Mouse (Mus musculus): ENCODE measurements around the gene Akr1b3. TPM values are rescaled to one million over a fixed set of nuclear protein-coding genes. Genes with fewer than 3 reads are reported as not detected.
A peak's percentile ranks its signal among the peaks of the same experiment; 100 is the strongest.

The Akr1b3 gene
- polyA plus RNA-seq, 1 experiment from 2014 or later = 199 TPM

DNA sequence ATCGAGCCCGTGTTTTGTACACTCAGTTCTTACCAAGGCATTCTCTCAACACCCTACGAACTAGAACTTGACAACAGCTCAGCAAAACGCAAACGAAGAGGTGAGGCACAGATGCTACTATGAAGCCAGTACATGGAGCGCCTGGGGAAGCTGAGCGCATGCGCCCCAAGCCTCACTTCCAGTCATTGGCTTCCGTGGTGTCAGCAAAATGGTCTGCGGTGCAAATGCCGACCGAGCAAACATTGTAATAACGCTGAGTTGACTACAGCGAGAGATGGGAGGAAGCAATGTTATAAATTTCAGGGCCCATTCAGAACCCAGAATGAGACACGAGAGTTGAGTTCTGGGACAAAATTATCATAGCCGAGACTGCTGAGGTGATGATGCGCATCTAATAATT is 27.2 kb downstream of the Akr1b3 start:
- peaks cover 14% of the 10 kb centered on the region for H3K4me1 ChIP-seq
- no peak overlapping the region for H3K27ac ChIP-seq
- H3K36me3 ChIP-seq = no peaks in the 10 kb centered on the region
- H3K9me3 ChIP-seq = no peaks in the 10 kb centered on the region
- no peak overlapping the region for H3K4me2 ChIP-seq (replicated peaks)
- whole genome bisulfite sequencing = 92% methylated on average over 17 of the region's 17 CpGs
- H3K9ac ChIP-seq = no peak overlapping the region
- no peak overlapping the region for H3K4me3 ChIP-seq
- no peaks in the 10 kb centered on the region for H3K27me3 ChIP-seq
- no peak for ATAC-seq (ENCODE audit: low FRiP score, low read depth)

DNA sequence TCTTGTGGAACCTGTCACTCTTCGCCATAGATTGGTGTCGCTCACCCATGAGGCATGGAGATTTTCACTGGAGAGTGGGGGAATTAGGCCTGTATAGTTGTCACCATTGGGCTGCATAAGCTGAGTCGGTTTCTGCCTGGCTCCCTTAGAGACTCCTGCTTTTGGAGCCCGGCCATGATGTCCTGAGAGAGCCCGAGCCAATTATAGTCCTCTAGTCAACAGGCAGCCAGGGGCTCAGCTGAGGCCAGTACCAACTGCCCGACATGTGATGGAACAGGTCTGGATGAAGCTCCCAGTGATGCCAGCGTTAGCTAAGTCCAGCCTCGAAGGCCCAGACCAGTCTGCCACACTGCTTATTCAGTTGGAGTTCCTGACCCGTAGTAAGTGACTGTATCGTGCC is 29.2 kb downstream of the Akr1b3 start:
- no peak overlapping the region for H3K27ac ChIP-seq
- no peaks in the 10 kb centered on the region for H3K36me3 ChIP-seq
- no peaks in the 10 kb centered on the region for H3K27me3 ChIP-seq
- 89% methylated on average over 10 of the region's 10 CpGs for WGBS
- H3K4me1 ChIP-seq = peaks cover 14% of the 10 kb centered on the region
- ATAC-seq (ENCODE audit: low FRiP score, low read depth) = no peak
- no peak overlapping the region for H3K4me2 ChIP-seq (replicated peaks)
- no peak overlapping the region for H3K9ac ChIP-seq
- H3K9me3 ChIP-seq = no peaks in the 10 kb centered on the region
- no peak overlapping the region for H3K4me3 ChIP-seq

DNA sequence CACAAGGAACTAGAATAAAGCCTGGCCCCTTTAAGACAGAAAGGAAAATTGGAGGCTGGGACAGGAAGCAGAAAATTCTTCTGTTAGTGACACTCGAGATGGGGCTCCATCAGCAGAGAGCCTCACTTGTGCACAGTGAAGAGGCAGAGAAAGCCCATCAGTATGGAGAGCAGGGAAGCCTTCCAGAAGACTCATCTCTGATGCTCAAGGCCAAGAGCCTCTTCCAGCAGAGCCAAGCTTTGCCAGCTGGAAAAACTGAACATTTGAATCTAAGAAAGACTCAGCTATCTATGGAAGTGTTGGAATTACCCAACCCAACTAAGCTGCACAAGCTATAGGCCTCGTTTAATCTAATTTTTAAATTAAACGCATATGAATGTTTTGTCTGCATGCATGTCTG is 30.4 kb downstream of the Akr1b3 start:
- 66% methylated on average over 3 of the region's 3 CpGs for WGBS
- Histone ChIP-seq H3K9ac (no peak overlapping the region), H3K36me3 (no peaks in the 10 kb centered on the region), H3K27ac (no peak overlapping the region), H3K4me1 (peaks cover 5% of the 10 kb centered on the region), H3K9me3 (no peaks in the 10 kb centered on the region), H3K27me3 (no peaks in the 10 kb centered on the region), H3K4me3 (no peak overlapping the region), H3K4me2 (replicated peaks) (no peak overlapping the region)
- ATAC-seq (ENCODE audit: low FRiP score, low read depth) = no peak

GRCm38 (mm10) chr6:34278385-34278784 is 38.9 kb downstream of the Akr1b3 start:
- H3K4me1 ChIP-seq = no peaks in the 10 kb centered on the region
- no peak overlapping the region for H3K9ac ChIP-seq
- no peaks in the 10 kb centered on the region for H3K9me3 ChIP-seq
- peaks cover 9% of the 10 kb centered on the region; the same call in 1 of the 2 replicates for H3K27me3 ChIP-seq
- no peak overlapping the region for H3K4me2 ChIP-seq (replicated peaks)
- H3K4me3 ChIP-seq = no peak overlapping the region
- ATAC-seq (ENCODE audit: low FRiP score, low read depth) = no peak
- no peaks in the 10 kb centered on the region for H3K36me3 ChIP-seq
- H3K27ac ChIP-seq = no peak overlapping the region
- 81% methylated on average over 5 of the region's 5 CpGs for WGBS

DNA sequence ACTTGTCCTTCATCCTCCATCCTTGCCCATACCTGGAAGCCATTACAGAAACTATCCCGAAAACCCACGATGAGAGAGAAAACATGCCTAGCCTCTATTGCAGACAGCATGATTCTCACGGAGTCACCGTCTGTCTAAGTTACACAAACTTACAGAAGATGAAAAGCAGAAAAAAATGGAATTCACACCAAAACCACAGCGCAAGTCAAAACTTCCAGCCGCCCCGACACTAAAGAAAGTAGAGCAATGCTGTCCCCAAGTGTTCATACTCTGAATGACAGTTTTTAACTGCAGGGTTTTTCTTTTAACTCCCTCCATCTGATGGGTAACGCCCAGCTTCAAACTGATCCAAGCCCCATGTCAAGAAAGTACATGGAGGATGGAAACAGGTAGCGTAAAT is 39.6 kb downstream of the Akr1b3 start:
- no peak for ATAC-seq (ENCODE audit: low FRiP score, low read depth)
- Histone ChIP-seq H3K4me1 (no peaks in the 10 kb centered on the region), H3K27ac (no peak overlapping the region), H3K36me3 (no peaks in the 10 kb centered on the region), H3K9me3 (no peaks in the 10 kb centered on the region), H3K9ac (no peak overlapping the region), H3K27me3 (peaks cover 9% of the 10 kb centered on the region; the same call in 1 of the 2 replicates), H3K4me2 (replicated peaks) (0 out of 2 replicates have a peak overlapping the region, but pooled peaks have one; percentile 17), H3K4me3 (no peak overlapping the region)
- WGBS = 22% methylated on average over 9 of the region's 9 CpGs

DNA sequence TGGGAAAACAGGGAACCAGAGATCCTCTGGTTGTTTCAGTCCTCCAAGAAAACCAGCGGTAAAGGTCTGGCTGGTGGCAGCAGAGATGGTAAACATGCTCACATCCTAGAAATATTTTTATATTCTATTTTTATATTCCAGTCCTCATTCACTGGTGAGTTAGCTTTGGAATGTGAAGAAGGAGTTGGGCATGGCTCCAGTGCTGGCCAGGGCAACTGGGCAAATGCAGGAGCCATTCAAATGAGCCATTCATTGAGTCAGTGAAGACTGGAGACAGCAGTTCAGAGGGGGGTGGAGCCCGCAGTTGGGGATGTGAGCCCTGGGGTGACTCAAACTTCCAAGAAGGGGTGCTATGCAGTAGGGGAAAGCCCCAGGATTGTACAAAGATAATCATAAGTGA is 42.9 kb downstream of the Akr1b3 start:
- Histone ChIP-seq H3K4me3 (no peak overlapping the region), H3K4me1 (no peaks in the 10 kb centered on the region), H3K36me3 (no peaks in the 10 kb centered on the region), H3K9me3 (no peaks in the 10 kb centered on the region), H3K27me3 (peaks cover 10% of the 10 kb centered on the region; the same call in 1 of the 2 replicates), H3K4me2 (replicated peaks) (no peak overlapping the region), H3K9ac (no peak overlapping the region), H3K27ac (no peak overlapping the region)
- WGBS = 88% methylated on average over 2 of the region's 2 CpGs
- ATAC-seq (ENCODE audit: low FRiP score, low read depth) = no peak

DNA sequence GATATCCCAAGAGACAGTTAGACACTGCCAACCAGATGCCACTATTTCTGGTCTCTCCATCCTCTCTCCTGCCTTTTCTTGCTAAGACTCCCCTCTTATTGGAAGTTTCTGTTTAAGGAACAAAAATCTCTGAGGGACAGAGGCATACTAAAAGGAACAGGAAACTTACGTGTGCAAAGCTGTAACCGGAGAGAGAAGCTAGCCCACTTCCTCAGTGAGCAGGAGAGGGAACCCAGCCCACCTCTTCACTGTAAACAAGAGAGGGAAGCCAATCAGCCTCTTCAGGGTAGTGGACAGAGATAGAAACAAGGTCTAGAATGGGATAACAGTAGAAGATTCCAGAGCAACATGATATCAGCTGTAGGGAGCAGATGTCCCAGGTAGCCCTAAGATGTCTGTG is 44.2 kb downstream of the Akr1b3 start:
- no peak for ATAC-seq (ENCODE audit: low FRiP score, low read depth)

GRCm38 (mm10) chr6:34272462-34272861 is 44.8 kb downstream of the Akr1b3 start:
- Histone ChIP-seq H3K4me3 (no peak overlapping the region), H3K4me1 (no peaks in the 10 kb centered on the region), H3K36me3 (no peaks in the 10 kb centered on the region), H3K27me3 (peaks cover 7% of the 10 kb centered on the region; the same call in 1 of the 2 replicates), H3K9ac (no peak overlapping the region), H3K9me3 (no peaks in the 10 kb centered on the region), H3K27ac (no peak overlapping the region), H3K4me2 (replicated peaks) (no peak overlapping the region)
- WGBS = 87% methylated on average over 5 of the region's 5 CpGs
- no peak for ATAC-seq (ENCODE audit: low FRiP score, low read depth)

More for the DNA sequence above, 44.2 kb downstream of the Akr1b3 start:
- Histone ChIP-seq H3K36me3 (no peaks in the 10 kb centered on the region), H3K9ac (no peak overlapping the region), H3K27ac (no peak overlapping the region), H3K9me3 (no peaks in the 10 kb centered on the region), H3K27me3 (peaks cover 7% of the 10 kb centered on the region; the same call in 1 of the 2 replicates), H3K4me2 (replicated peaks) (no peak overlapping the region), H3K4me1 (no peaks in the 10 kb centered on the region), H3K4me3 (no peak overlapping the region)
- 53% methylated on average over 2 of the region's 2 CpGs for WGBS

DNA sequence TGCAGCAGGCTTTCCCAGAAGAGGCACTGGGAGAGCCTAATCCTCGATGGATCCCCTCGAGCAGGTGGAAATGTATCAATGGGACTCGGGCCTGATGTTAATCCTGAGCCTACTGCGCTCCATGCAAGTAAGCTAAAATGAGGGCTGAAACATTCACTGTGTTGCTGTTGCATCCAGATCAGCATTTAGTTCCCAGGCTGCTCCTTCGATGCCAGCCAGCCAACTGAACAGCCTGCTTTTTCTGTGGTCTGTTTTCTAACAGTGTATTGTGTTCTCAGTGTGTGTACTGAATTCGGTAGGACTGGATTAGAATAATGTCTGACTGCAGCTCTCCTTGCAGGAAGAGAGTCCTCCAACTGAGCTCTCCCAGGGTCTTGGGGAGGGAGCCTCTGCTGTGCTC is 46.6 kb downstream of the Akr1b3 start:
- H3K9ac ChIP-seq = no peak overlapping the region
- ATAC-seq (ENCODE audit: low FRiP score, low read depth) = no peak
- H3K36me3 ChIP-seq = no peaks in the 10 kb centered on the region
- no peak overlapping the region for H3K4me3 ChIP-seq
- WGBS = 65% methylated on average over 6 of the region's 6 CpGs
- no peaks in the 10 kb centered on the region for H3K4me1 ChIP-seq
- no peaks in the 10 kb centered on the region for H3K9me3 ChIP-seq
- H3K27me3 ChIP-seq = 0 out of 2 replicates have a peak, but pooled peaks cover 2% of the 10 kb centered on the region
- no peak overlapping the region for H3K4me2 ChIP-seq (replicated peaks)
- no peak overlapping the region for H3K27ac ChIP-seq

- Histone ChIP-seq H3K4me1 (no peaks in the 10 kb centered on the region), H3K27me3 (no peaks in the 10 kb centered on the region), H3K9ac (no peak overlapping the region), H3K27ac (no peak overlapping the region), H3K9me3 (peaks cover 4% of the 10 kb centered on the region; the same call in 1 of the 2 replicates), H3K36me3 (no peaks in the 10 kb centered on the region), H3K4me2 (replicated peaks) (no peak overlapping the region), H3K4me3 (no peak overlapping the region)
- ATAC-seq (ENCODE audit: low FRiP score, low read depth) = no peak
- 87% methylated on average over 5 of the region's 5 CpGs for WGBS
These were observed 58.7 kb downstream of the Akr1b3 start for GRCm38 (mm10) chr6:34258546-34258945.

Other genes starting within 250 kb of the Akr1b3 start
- gene Slc35b4, start 140.4 kb downstream of the Akr1b3 start, polyA plus RNA-seq (2015; fragmentation: Nextera tagmentation; extraction: Ambion mirVana) = 45.7 and 50.8 TPM in 2 replicates
- 9.0 and 10.0 TPM in 2 replicates for gene Akr1b8, start 36.6 kb upstream of the Akr1b3 start, polyA plus RNA-seq (2015; fragmentation: Nextera tagmentation; extraction: Ambion mirVana)
- gene Akr1b10, start 66.7 kb upstream of the Akr1b3 start, polyA plus RNA-seq (2015; fragmentation: Nextera tagmentation; extraction: Ambion mirVana) = 11.2 and 12.1 TPM in 2 replicates
- 0.14 TPM in 1 of 2 replicates, not detected in the other for gene Akr1b7, start 94.9 kb upstream of the Akr1b3 start, polyA plus RNA-seq (2015; fragmentation: Nextera tagmentation; extraction: Ambion mirVana)
- 41.4 and 47.8 TPM in 2 replicates for gene Bpgm, start 158.7 kb upstream of the Akr1b3 start, polyA plus RNA-seq (2015; fragmentation: Nextera tagmentation; extraction: Ambion mirVana)